In genomic region chr12:54203656-54204045, GRCm38 (mm10) we compare ENCODE assay signal across 8 mouse cellular contexts. TPM values are rescaled to one million over a fixed set of nuclear protein-coding genes. Genes with fewer than 3 reads are reported as not detected.
DNase-seq lines count a peak whose midpoint lies in the region; ATAC-seq and TF ChIP-seq lines count a peak whose summit lies in the region.

TSS of gene Egln3 (minus strand) at chr12:54203860.

- peaks cover 29% of the 10 kb centered on the region for H3K79me3 ChIP-seq in C2C12 (ENCODE audit: low read depth)

- no peak for TF ChIP-seq EP300 in liver, embryonic 14.5 days (IDR thresholded peaks at IDR 0.05; ENCODE audit: low read depth)

- H3K36me3 ChIP-seq in C2C12 (ENCODE audit: control insufficient read depth, insufficient read depth), result no peaks in the 10 kb centered on the region
- H3K36me3 ChIP-seq in forebrain, embryonic 12.5 days (replicated peaks), result no peaks in the 10 kb centered on the region
- no peaks in the 10 kb centered on the region for H3K36me3 ChIP-seq in heart, embryonic 16.5 days (ENCODE audit: control insufficient read depth, insufficient read depth)
- H3K36me3 ChIP-seq in liver, embryonic 14.5 days (replicated peaks; ENCODE audit: control insufficient read depth, insufficient read depth, low read depth), result no peaks in the 10 kb centered on the region
- no peaks in the 10 kb centered on the region for H3K36me3 ChIP-seq in stomach, embryonic 14.5 days (ENCODE audit: control insufficient read depth, insufficient read depth, low read length)

- peak; percentile 74 for DNase-seq in brain, adult 2 months (ENCODE audit: low read depth, low spot score)
- DNase-seq in kidney, postnatal 25 days, result peak; percentile 93 to 94
- DNase-seq in liver, embryonic 14.5 days (ENCODE audit: low read depth in 3 of 3, low spot score in 3 of 3), result peak; percentile 20 to 37 (median 29)
- DNase-seq in natural killer cell, adult 2 months (ENCODE audit: low spot score in 2 of 2), result peak; percentile 54 to 69

- TF ChIP-seq CTCF in C2C12 (IDR thresholded peaks at IDR 0.05; ENCODE audit: control insufficient read depth, insufficient read depth, insufficient read length), result no peak
- TF ChIP-seq CTCF in liver, embryonic 14.5 days (IDR thresholded peaks at IDR 0.05; ENCODE audit: low read depth), result no peak

- H3K4me3 ChIP-seq in C2C12 (ENCODE audit: insufficient read depth, poor library complexity, severe bottlenecking), result peak within 1 kb of the TSS; percentile 68
- peak within 1 kb of the TSS; percentile 60 for H3K4me3 ChIP-seq in forebrain, embryonic 12.5 days (replicated peaks)
- H3K4me3 ChIP-seq in heart, embryonic 16.5 days (ENCODE audit: low read length), result peak within 1 kb of the TSS; percentile 74
- H3K4me3 ChIP-seq in liver, embryonic 14.5 days (ENCODE audit: insufficient read depth in 1 of 2, low read depth in 2 of 2, low read length in 2 of 2), result peak within 1 kb of the TSS; percentile 53 to 56
- H3K4me3 ChIP-seq in stomach, embryonic 14.5 days (ENCODE audit: low read depth, low read length), result peak within 1 kb of the TSS; percentile 80

- peak within 1 kb of the TSS; percentile 67 for H3ac ChIP-seq in C2C12 (ENCODE audit: control insufficient read depth, insufficient read length, low read depth)

- ATAC-seq in forebrain, embryonic 12.5 days (ENCODE audit: low FRiP score), result peak; percentile 82
- ATAC-seq in heart, embryonic 16.5 days (replicated peaks; ENCODE audit: extremely low read depth, insufficient read depth, low FRiP score), result peak; percentile 91
- peak; percentile 51; the same call in 1 of the 2 replicates for ATAC-seq in liver, embryonic 14.5 days (ENCODE audit: insufficient read depth)
- peak; percentile 85 for ATAC-seq in stomach, embryonic 14.5 days (ENCODE audit: insufficient number of reproducible peaks, insufficient read depth, low FRiP score, low read depth)

- peak within 1 kb of the TSS; percentile 70 for H3K9ac ChIP-seq in forebrain, embryonic 12.5 days
- peak within 1 kb of the TSS; percentile 90 for H3K9ac ChIP-seq in heart, embryonic 16.5 days (ENCODE audit: low read length)
- H3K9ac ChIP-seq in liver, embryonic 14.5 days (replicated peaks), result no peak within 1 kb of the TSS
- H3K9ac ChIP-seq in stomach, embryonic 14.5 days (replicated peaks; ENCODE audit: low read depth, low read length), result peak within 1 kb of the TSS; percentile 71

- H3K27ac ChIP-seq in forebrain, embryonic 12.5 days, result no peak within 1 kb of the TSS
- peak within 1 kb of the TSS; percentile 87 for H3K27ac ChIP-seq in heart, embryonic 16.5 days (ENCODE audit: low read length)
- no peak within 1 kb of the TSS for H3K27ac ChIP-seq in liver, embryonic 14.5 days
- H3K27ac ChIP-seq in stomach, embryonic 14.5 days (ENCODE audit: low read length), result peak within 1 kb of the TSS; percentile 76; the same call in 1 of the 2 replicates

- peaks cover 49% of the 10 kb centered on the region for H3K79me2 ChIP-seq in C2C12 (ENCODE audit: control insufficient read depth, insufficient read depth)

- peak within 1 kb of the TSS; percentile 93 for H3K4me2 ChIP-seq in forebrain, embryonic 12.5 days
- H3K4me2 ChIP-seq in heart, embryonic 16.5 days (ENCODE audit: low read depth, low read length), result peak within 1 kb of the TSS; percentile 81
- H3K4me2 ChIP-seq in liver, embryonic 14.5 days (ENCODE audit: low read depth), result peak within 1 kb of the TSS; percentile 67
- peak within 1 kb of the TSS; percentile 98 for H3K4me2 ChIP-seq in stomach, embryonic 14.5 days (replicated peaks; ENCODE audit: low read depth, low read length)

- no peaks in the 10 kb centered on the region for H3K27me3 ChIP-seq in C2C12 (ENCODE audit: control insufficient read depth, insufficient read depth, insufficient read length)
- H3K27me3 ChIP-seq in forebrain, embryonic 12.5 days, result peaks cover 29% of the 10 kb centered on the region
- no peaks in the 10 kb centered on the region for H3K27me3 ChIP-seq in heart, embryonic 16.5 days (ENCODE audit: control insufficient read depth, insufficient read depth, low read length)
- H3K27me3 ChIP-seq in liver, embryonic 14.5 days (ENCODE audit: control insufficient read depth, insufficient read depth, low read length), result peaks cover 24% of the 10 kb centered on the region
- H3K27me3 ChIP-seq in stomach, embryonic 14.5 days (ENCODE audit: control insufficient read depth, insufficient read depth, low read length), result no peaks in the 10 kb centered on the region

- H3K9me3 ChIP-seq in forebrain, embryonic 12.5 days, result 0 out of 2 replicates have a peak, but pooled peaks cover 3% of the 10 kb centered on the region
- 0 out of 2 replicates have a peak, but pooled peaks cover 3% of the 10 kb centered on the region for H3K9me3 ChIP-seq in heart, embryonic 16.5 days (replicated peaks; ENCODE audit: control insufficient read depth, low read length)
- H3K9me3 ChIP-seq in liver, embryonic 14.5 days (ENCODE audit: control insufficient read depth, low read length), result no peaks in the 10 kb centered on the region
- H3K9me3 ChIP-seq in stomach, embryonic 14.5 days (ENCODE audit: control insufficient read depth, low read depth, low read length), result no peaks in the 10 kb centered on the region

- under 1% methylated on average over 25 of the region's 25 CpGs for WGBS in forebrain, embryonic 12.5 days
- 0% methylated on average over 25 of the region's 25 CpGs for WGBS in heart, embryonic 16.5 days
- WGBS in liver, embryonic 14.5 days (ENCODE audit: insufficient replicate concordance), result under 1% methylated on average over 25 of the region's 25 CpGs
- under 1% methylated on average over 25 of the region's 25 CpGs for WGBS in stomach, embryonic 14.5 days

- H3K4me1 ChIP-seq in forebrain, embryonic 12.5 days, result peaks cover 34% of the 10 kb centered on the region
- H3K4me1 ChIP-seq in heart, embryonic 16.5 days (ENCODE audit: control insufficient read depth, insufficient read depth, low read length), result peaks cover 15% of the 10 kb centered on the region
- no peaks in the 10 kb centered on the region; a peak in 1 of 4 replicates for H3K4me1 ChIP-seq in liver, embryonic 14.5 days (replicated peaks; ENCODE audit: control insufficient read depth in 2 of 2, insufficient read depth in 2 of 2, low read length in 1 of 2)
- 0 out of 2 replicates have a peak, but pooled peaks cover 18% of the 10 kb centered on the region for H3K4me1 ChIP-seq in stomach, embryonic 14.5 days (ENCODE audit: control insufficient read depth, insufficient read depth, low read length)

TF ChIP-seq in C2C12, 6 proteins besides CTCF, POLR2A, EP300 and RAD21:
- TF ChIP-seq USF1 (IDR thresholded peaks at IDR 0.05; ENCODE audit: low read depth) (no peak), MAX (IDR thresholded peaks at IDR 0.05) (no peak), MYOG (IDR thresholded peaks at IDR 0.05; ENCODE audit: control insufficient read depth, extremely low read depth, insufficient read length) (no peak), CEBPB (IDR thresholded peaks at IDR 0.05; ENCODE audit: low read depth) (no peak), FOSL1 (IDR thresholded peaks at IDR 0.05; ENCODE audit: insufficient read depth, low read length, poor library complexity, severe bottlenecking) (no peak), MYOD1 (IDR thresholded peaks at IDR 0.05; ENCODE audit: control insufficient read depth, insufficient read length, low read depth) (no peak)

RNA-seq across cellular contexts. Expression of gene Egln3, which starts in this region (rescaled TPM):
- polyA plus RNA-seq in C2C12 (2012; fragmentation: generic; extraction: Trizol), result 46.5 TPM
- 3.8 and 3.9 TPM in 2 replicates for polyA plus RNA-seq in forebrain, embryonic 12.5 days (2016; fragmentation: Nextera tagmentation; extraction: Ambion mirVana)
- 30.5 and 31.4 TPM in 2 replicates for polyA plus RNA-seq in heart, embryonic 16.5 days (2015; fragmentation: Nextera tagmentation; extraction: Ambion mirVana)
- 0.96 and 1.1 TPM in 2 replicates for polyA plus RNA-seq in liver, embryonic 14.5 days (2012; rRNA removed)
- 0.99 and 1.5 TPM in 2 replicates for polyA plus RNA-seq in liver, embryonic 14.5 days (2014; fragmentation: Nextera tagmentation; extraction: Ambion mirVana)
- 46.7 and 54.2 TPM in 2 replicates for polyA plus RNA-seq in stomach, embryonic 14.5 days (2014; fragmentation: Nextera tagmentation; extraction: Ambion mirVana)

Comparison
In these comparisons a context has a peak if more than half of its experiments do, and no peak if none do; other contexts are left out.
1. DNase-seq: peak in every context shown above with its lines; median percentile 94 in kidney, postnatal 25 days; 74 in brain, adult 2 months; 62 in natural killer cell, adult 2 months; 29 in liver, embryonic 14.5 days.
2. H3K27ac ChIP-seq: peak in heart, embryonic 16.5 days (single experiment) and stomach, embryonic 14.5 days (single experiment); none in forebrain, embryonic 12.5 days (single experiment) and liver, embryonic 14.5 days (single experiment).
3. Peak in every context shown above with its lines, with median percentiles within 50 percentile points of each other: H3K4me3 ChIP-seq, ATAC-seq and H3K4me2 ChIP-seq.